Mouse (Mus musculus) limb, embryonic 10.5 days (tissue): ENCODE measurements around the gene Gak. TPM values are rescaled to one million over a fixed set of nuclear protein-coding genes. Genes with fewer than 3 reads are reported as not detected.

ENCODE experiments used
- DNase-seq: peaks from one replicate; pipeline ENCODE4 v3.0.0-alpha.2; 2017; ENCODE audit warnings: low spot score
- H3K27ac ChIP-seq: fragments of 300-500 bp; sonication (generic); 2 replicates; pipeline ENCODE4 v1.5.1; 2016; ENCODE audit warnings: mild to moderate bottlenecking
- H3K27me3 ChIP-seq: fragments of 300-500 bp; sonication (generic); 2 replicates; pipeline ENCODE4 v1.6.1; 2016; ENCODE audit warnings: low read depth, mild to moderate bottlenecking; ENCODE audit not compliant: poor library complexity, severe bottlenecking
- H3K36me3 ChIP-seq: fragments of 300-500 bp; sonication (generic); 2 replicates; pipeline ENCODE4 v1.6.1; 2016; ENCODE audit warnings: mild to moderate bottlenecking, moderate library complexity
- H3K4me1 ChIP-seq: fragments of 300-500 bp; sonication (generic); 2 replicates; pipeline ENCODE4 v1.6.1; 2016
- H3K4me3 ChIP-seq: fragments of 300-500 bp; sonication (generic); 2 replicates; pipeline ENCODE4 v1.5.1; 2016; ENCODE audit warnings: mild to moderate bottlenecking, moderate library complexity
- H3K9me3 ChIP-seq: fragments of 300-500 bp; sonication (generic); replicated peaks from 2 replicates; pipeline ENCODE4 v1.6.1; 2016; ENCODE audit warnings: mild to moderate bottlenecking
- WGBS: fragments of 180-500 bp; shearing (Covaris S2); methylation state at CpG from one replicate; pipeline ENCODE4 v1.1.7; 2016; 5-methylcytosine and 5-hydroxymethylcytosine counted together
- polyA plus RNA-seq: library from polyadenylated mRNA; unstranded; fragments of >200 nt; fragmentation: Nextera tagmentation; extraction: Ambion mirVana; gene quantifications from 2 replicates; pipeline ENCODE4 v1.2.1, GENCODE M21; 2016

The Gak gene
- polyA plus RNA-seq, 1 experiment from 2014 or later: 62.0 TPM

DNA sequence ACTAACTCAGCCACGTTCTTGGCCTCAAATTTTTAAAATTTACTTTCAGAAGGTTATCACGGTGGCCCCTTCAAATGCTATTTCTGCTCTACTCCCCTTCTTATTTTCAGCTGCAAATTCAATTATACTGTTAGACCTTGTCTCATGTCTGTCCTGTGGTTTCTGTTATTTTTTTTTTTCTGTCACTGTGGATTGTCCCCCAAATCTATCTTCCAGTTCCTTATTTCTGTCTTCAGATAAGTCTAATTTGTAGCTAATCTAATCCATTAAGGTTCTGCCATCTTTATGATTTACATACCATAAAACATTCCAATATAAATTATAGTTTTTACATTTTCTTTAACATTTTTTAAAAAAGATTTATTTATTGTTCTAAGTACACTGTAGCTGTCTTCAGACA lies 37.8 kb upstream of the Gak start:
- 0 out of 2 replicates have a peak, but pooled peaks cover 10% of the 10 kb centered on the region for H3K27me3 ChIP-seq
- DNase-seq: no peak
- 89% methylated on average over 2 of the region's 2 CpGs for WGBS
- H3K27ac ChIP-seq: no peak overlapping the region
- H3K9me3 ChIP-seq: no peaks in the 10 kb centered on the region
- no peak overlapping the region for H3K4me3 ChIP-seq
- peaks cover 16% of the 10 kb centered on the region for H3K4me1 ChIP-seq
- peaks cover 15% of the 10 kb centered on the region for H3K36me3 ChIP-seq

DNA sequence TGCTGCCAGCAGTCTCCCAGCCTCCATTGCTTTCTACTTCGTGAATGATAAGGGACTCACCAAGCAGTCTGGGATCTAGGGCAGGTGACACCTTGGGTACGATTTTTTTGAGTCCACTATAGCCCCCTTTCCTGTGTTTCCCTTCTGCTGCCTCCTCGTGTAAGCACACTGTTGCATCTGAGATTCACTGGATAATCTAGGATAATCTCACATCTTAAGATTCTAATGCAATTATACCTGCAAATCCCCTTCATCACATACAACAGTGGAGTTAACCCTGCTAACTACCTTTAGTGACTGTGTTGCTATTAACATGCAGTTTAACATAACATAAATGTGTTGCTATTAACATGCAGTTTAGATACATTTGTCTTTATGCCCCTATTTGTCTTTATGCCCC lies 35.5 kb upstream of the Gak start:
- Histone ChIP-seq H3K4me1 (peaks cover 21% of the 10 kb centered on the region), H3K36me3 (no peaks in the 10 kb centered on the region), H3K27ac (no peak overlapping the region), H3K9me3 (no peaks in the 10 kb centered on the region), H3K4me3 (no peak overlapping the region), H3K27me3 (0 out of 2 replicates have a peak, but pooled peaks cover 10% of the 10 kb centered on the region)
- DNase-seq: no peak
- WGBS: 49% methylated on average over 3 of the region's 3 CpGs

DNA sequence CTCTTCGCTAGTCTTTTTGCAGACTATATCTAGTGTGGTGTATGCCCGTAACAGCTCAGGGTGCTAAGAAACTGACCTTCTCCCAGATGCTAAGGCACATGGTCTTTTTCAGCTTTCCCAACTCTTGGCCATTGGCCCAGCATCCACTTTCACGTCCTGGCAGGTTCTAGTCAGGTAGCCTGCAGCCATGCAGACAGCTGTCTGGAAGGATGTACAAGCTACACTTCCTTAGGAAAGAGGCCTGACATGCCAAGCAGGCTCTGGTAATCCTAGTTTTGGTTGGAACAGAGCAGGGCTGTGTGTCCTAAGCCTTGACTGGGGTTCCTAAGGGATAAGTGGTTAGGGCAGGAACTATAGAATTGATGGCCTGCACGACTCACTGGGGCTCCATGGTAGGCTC lies 33.2 kb upstream of the Gak start:
- no peak for DNase-seq
- H3K9me3 ChIP-seq: no peaks in the 10 kb centered on the region
- H3K4me3 ChIP-seq: no peak overlapping the region
- H3K27ac ChIP-seq: no peak overlapping the region
- WGBS: 84% methylated on average over 4 of the region's 4 CpGs
- H3K36me3 ChIP-seq: peaks cover 4% of the 10 kb centered on the region; the same call in 1 of the 2 replicates
- H3K4me1 ChIP-seq: peaks cover 18% of the 10 kb centered on the region
- H3K27me3 ChIP-seq: 0 out of 2 replicates have a peak, but pooled peaks cover 10% of the 10 kb centered on the region

DNA sequence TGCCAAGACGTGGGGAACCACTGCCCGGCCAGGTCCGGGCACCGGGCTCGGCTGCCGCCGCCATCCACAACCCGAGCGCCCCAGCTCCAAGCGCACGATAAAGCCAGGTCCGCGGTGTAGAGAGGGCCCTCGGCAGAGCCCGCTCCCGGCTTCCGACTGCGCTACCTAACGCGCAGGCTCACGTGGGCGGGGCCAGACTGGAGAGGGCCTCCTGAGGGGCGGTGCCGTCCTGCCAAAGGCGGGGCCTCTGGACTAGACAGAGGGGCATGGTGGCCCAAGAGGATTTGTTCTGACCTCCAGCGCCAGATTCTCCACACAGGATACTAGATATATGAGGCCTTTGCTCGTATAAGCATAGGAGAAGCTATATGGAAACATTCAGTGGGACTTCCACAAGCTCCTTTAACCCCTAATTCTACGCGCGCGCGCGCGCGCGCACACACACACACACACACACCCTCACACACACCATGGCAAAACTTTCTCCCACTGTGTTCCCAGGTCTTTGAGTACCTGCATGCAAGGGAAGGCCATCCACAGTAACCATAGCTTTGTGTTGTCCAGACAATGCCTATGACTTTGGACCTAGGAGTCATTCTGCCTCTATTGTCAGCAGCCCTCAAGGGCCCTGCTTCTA lies 31.2 kb upstream of the Gak start:
- 0 out of 2 replicates have a peak, but pooled peaks cover 10% of the 10 kb centered on the region for H3K27me3 ChIP-seq
- H3K4me1 ChIP-seq: peaks cover 18% of the 10 kb centered on the region
- H3K4me3 ChIP-seq: peak overlapping the region; percentile 78
- H3K36me3 ChIP-seq: peaks cover 23% of the 10 kb centered on the region
- no peaks in the 10 kb centered on the region for H3K9me3 ChIP-seq
- WGBS: 17% methylated on average over 36 of the region's 36 CpGs
- peak; percentile 88 for DNase-seq
- H3K27ac ChIP-seq: peak overlapping the region; percentile 88

DNA sequence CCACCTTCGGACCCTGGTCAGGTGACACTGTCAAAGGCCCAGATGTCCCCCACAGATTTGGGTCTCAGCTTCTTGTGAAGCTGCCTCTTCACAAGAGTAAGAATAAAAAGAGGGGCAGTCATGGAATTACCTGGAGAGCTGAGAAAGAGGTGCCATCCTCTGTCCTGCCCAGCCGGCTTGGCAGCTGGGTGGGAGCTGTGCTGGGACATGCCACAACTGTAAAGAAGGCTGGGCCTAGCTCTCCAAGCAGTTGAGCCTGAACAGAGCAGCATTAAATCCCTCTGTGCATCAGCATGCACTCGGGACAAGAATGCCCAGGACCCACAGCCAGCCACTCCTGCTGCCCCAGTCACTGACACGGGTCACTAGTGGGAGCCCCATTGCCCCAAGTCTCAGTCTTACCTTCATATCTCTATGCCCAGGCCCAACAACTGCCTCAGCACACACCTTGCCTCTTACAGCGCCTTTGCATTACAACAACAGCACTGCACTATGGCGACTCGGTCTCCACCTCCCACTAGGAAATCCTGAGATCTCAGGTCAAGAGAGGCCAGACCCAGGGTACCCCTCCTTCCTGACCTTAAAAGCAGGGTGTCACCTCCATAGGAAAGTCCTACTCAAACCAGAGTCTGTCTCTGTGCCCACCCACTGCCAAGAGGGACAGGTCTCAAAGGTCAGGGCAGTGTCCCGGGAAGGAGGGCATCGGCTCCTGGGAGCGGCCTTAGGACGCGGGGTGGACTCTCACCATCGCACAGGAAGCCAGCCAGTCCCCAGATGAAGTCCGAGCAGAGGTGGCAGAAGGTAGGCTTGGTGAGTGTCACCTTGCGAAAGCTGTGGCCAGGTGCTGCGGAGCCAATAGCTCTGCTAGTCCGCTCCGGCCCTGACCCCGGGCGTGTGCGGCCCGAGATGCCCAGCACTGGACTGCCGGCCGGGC lies 30.4 kb upstream of the Gak start, which contains the start of gene Idua:
TSS of gene Idua (plus strand) at position 634 of the 934 bp plus-strand sequence.
- no peak for DNase-seq

DNA sequence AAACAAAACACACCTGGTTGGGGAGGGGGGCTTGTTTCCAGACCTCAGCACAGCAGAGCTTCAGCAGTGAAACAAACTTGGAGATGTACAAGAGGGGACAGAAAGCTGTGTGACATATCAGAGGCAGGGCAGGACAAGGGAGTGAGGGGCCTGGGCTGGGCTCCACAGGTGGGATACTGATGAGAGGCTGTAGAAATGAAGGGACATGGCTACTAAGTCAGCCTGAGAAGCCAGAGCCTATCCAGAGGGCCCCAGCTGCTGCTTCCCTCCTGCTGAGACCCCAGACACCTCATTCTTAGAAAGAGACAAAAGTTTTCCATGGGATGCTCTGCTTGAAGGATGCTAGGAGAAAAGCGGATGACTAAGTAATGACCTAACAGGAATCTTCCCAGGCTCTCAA lies 29.1 kb upstream of the Gak start:
- H3K4me1 ChIP-seq: peaks cover 18% of the 10 kb centered on the region
- 0 out of 2 replicates have a peak, but pooled peaks cover 3% of the 10 kb centered on the region for H3K27me3 ChIP-seq
- no peaks in the 10 kb centered on the region for H3K9me3 ChIP-seq
- H3K4me3 ChIP-seq: no peak overlapping the region
- H3K27ac ChIP-seq: no peak overlapping the region
- DNase-seq: no peak
- 93% methylated on average over 1 of the region's 1 CpGs for WGBS
- H3K36me3 ChIP-seq: peaks cover 44% of the 10 kb centered on the region

More for the DNA sequence above, 30.4 kb upstream of the Gak start, which contains the start of gene Idua:
- Histone ChIP-seq H3K36me3 (peaks cover 31% of the 10 kb centered on the region), H3K4me3 (peak within 1 kb of the TSS; percentile 78), H3K27ac (peak within 1 kb of the TSS; percentile 88), H3K9me3 (no peaks in the 10 kb centered on the region), H3K4me1 (peaks cover 18% of the 10 kb centered on the region), H3K27me3 (0 out of 2 replicates have a peak, but pooled peaks cover 9% of the 10 kb centered on the region)
- WGBS: 13% methylated on average over 24 of the region's 24 CpGs

DNA sequence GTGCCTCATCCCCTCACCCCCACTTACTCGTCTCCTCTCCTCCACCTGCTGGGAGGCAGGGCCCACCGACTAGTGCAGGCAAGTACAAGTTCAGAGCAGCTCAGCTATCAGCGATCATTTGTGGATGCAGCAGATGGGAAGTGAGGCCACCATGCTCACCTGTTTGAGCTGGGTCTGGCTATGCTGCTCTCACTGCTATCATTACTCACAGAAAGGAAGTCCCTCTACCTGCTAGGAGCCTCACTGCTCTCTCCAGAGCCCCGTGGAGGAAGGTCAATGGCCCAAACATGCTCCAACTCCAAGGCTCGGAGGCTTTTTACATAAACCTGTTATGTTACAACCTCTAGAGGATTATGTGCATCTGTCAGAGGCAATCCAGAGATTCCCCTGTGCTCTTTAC lies 27.9 kb upstream of the Gak start:
- no peaks in the 10 kb centered on the region for H3K27me3 ChIP-seq
- H3K4me1 ChIP-seq: peaks cover 18% of the 10 kb centered on the region
- H3K9me3 ChIP-seq: no peaks in the 10 kb centered on the region
- no peak overlapping the region for H3K4me3 ChIP-seq
- DNase-seq: no peak
- WGBS: 82% methylated on average over 5 of the region's 5 CpGs
- peaks cover 56% of the 10 kb centered on the region for H3K36me3 ChIP-seq
- H3K27ac ChIP-seq: no peak overlapping the region

DNA sequence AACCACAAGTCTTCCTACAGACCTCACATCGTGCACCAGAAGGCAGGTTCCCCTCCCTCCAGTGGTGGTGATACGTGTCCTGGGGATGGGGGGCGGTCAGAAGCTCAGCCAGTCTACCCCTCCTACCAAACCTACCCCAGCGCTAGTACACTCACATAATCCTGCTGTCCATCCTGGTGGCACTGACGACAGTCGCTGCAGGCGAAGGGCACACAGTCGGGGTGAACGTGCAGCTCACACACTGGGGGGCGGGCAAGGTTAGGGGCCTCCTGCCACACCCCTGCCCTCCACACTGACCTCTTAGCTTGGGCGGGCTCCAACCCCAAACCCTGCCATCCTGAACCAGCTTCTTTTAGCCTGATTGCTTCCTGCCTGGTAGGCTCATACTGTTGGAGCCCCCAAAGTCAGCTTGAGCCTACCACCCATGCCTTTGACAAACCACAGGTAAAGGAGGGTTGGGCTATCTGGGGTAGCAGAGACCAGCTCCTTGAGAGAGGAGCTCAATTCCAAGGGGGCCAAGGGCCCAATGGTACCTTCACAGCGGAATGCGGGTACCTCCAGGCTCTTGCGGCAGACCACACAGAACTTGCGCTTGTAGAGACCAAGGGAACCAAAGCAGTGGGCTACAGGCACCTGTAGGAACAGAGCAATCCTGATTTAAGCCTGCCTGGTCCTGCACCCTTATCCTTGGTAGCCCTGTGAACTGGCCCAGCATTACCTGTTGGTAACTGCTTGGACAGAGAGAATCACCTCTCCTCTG lies 26.5 kb upstream of the Gak start:
- WGBS: 96% methylated on average over 15 of the region's 15 CpGs
- Histone ChIP-seq H3K4me3 (no peak overlapping the region), H3K4me1 (peaks cover 18% of the 10 kb centered on the region), H3K36me3 (peaks cover 66% of the 10 kb centered on the region), H3K27ac (no peak overlapping the region), H3K9me3 (no peaks in the 10 kb centered on the region), H3K27me3 (no peaks in the 10 kb centered on the region)
- DNase-seq: no peak

DNA sequence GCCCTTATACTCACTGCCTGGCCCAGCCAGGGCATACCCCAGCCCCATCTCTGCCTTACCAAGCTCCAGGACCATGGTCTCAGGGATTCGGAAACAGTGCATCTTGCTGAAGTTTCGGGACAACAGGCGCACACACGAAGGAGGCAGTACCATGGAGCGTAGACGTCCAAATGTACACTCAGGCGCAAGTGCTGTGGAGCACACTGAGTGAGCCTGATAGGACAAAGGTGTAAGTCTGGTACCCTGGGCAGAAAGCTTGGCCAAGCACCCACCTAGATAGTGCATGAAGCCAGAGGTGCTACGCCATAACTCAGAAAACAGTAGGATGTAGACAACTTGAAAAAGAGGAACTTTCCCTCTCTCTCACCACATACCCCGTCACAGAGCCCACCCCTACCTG lies 25.8 kb upstream of the Gak start:
- peaks cover 71% of the 10 kb centered on the region for H3K36me3 ChIP-seq

DNA sequence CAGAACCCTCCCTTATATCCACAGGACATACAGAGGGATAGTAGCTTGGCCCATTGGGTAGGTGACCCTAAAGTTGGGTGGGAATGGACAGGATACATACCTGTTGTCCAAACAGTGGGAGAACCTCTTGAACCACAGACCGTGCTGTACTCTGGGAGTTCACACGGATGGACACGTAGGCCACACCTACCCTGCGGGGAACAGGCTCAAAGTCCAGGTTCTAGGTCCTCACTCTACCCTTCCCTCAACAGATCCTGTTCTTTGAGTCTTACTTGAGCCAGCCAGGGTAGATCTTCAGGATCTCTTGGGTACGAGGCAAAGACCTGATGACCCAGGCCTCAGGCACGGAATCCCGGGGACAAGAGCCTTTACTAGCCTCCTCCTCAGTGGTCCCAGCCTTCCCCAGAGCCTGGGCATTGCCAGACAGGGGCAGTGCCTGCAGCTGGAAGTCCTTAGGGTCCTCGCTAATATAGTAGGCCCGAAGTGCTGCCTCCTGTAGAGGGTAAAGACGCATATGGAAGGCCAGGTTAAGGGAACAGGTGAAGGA lies 25.0 kb upstream of the Gak start:
- H3K9me3 ChIP-seq: no peaks in the 10 kb centered on the region
- no peak for DNase-seq
- H3K4me1 ChIP-seq: peaks cover 5% of the 10 kb centered on the region
- WGBS: 93% methylated on average over 10 of the region's 10 CpGs
- no peak overlapping the region for H3K27ac ChIP-seq
- no peak overlapping the region for H3K4me3 ChIP-seq
- H3K27me3 ChIP-seq: no peaks in the 10 kb centered on the region
- peaks cover 80% of the 10 kb centered on the region for H3K36me3 ChIP-seq

More for the DNA sequence above, 25.8 kb upstream of the Gak start:
- WGBS: 97% methylated on average over 9 of the region's 9 CpGs
- DNase-seq: no peak
- Histone ChIP-seq H3K4me1 (peaks cover 13% of the 10 kb centered on the region), H3K27ac (no peak overlapping the region), H3K4me3 (no peak overlapping the region), H3K27me3 (no peaks in the 10 kb centered on the region), H3K9me3 (no peaks in the 10 kb centered on the region)

DNA sequence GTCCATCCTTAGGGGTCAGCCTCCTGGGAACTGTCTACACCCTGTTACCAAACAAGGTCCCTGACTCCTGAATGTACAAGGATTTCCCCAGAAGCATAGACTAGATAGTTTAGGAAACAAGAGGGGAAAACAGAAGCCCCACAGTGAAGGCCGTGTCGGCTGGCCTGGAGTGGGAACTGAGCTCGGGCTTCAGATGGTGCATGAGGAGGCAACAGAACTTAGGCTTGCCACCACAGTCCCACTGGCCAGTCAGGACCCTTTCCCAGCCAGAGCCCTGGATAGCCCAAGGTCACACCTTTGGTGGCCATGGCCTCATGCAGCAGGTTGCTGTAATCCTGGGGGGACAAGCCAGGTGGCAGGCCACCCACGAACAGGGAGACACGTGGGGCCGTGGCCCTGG lies 23.8 kb upstream of the Gak start:
- no peaks in the 10 kb centered on the region for H3K9me3 ChIP-seq
- no peak for DNase-seq
- H3K27me3 ChIP-seq: no peaks in the 10 kb centered on the region
- H3K36me3 ChIP-seq: peaks cover 91% of the 10 kb centered on the region
- H3K4me3 ChIP-seq: no peak overlapping the region
- 93% methylated on average over 6 of the region's 6 CpGs for WGBS
- no peaks in the 10 kb centered on the region for H3K4me1 ChIP-seq
- H3K27ac ChIP-seq: no peak overlapping the region

DNA sequence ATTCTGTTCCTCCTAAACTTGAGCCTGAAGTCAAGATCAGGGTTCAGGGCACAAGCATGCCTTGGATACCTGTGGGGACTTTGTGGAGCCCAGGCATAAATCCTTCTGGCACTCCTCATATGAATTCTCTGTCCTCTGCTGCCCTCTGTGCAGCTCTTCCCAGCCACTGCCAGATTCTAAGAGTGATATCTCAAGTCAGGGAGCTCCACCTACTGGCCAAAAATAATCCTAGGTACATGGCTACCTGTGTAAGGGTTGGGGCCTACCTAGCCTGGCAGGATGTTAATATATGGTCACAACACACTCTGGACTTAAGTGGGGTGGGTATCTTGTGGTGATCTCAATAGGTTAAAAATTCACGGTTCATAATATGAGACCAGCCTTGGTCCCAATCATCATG lies 22.3 kb upstream of the Gak start:
- 68% methylated on average over 1 of the region's 1 CpGs for WGBS
- Histone ChIP-seq H3K9me3 (no peaks in the 10 kb centered on the region), H3K36me3 (peaks cover 94% of the 10 kb centered on the region), H3K27ac (no peak overlapping the region), H3K4me3 (no peak overlapping the region), H3K27me3 (no peaks in the 10 kb centered on the region), H3K4me1 (no peaks in the 10 kb centered on the region)
- DNase-seq: no peak
